Mouse (Mus musculus): ENCODE measurements around the gene Ccdc103. TPM values are rescaled to one million over a fixed set of nuclear protein-coding genes. Genes with fewer than 3 reads are reported as not detected.

Gene Ccdc103
- total RNA-seq, 2 experiments from 2014 or later: 1.7 to 2.7 TPM

Other genes with a start within 250 kb of the Ccdc103 start
- not detected for gene Meioc, start 217.5 kb upstream of the Ccdc103 start, total RNA-seq (2021)
- 10 to 100 TPM; 28.2 to 30.3 TPM for gene Ccdc43, start 183.4 kb upstream of the Ccdc103 start, total RNA-seq (2021)
- gene Adam11, start 119.8 kb upstream of the Ccdc103 start, total RNA-seq (2021): 100 to 1,000 TPM; 118 to 139 TPM
- 1 to 10 TPM; 7.3 to 8.0 TPM for gene Gjc1, start 61.5 kb upstream of the Ccdc103 start, total RNA-seq (2021)
- gene Higd1b, start 45.4 kb upstream of the Ccdc103 start, total RNA-seq (2021): 1 to 10 TPM; 5.1 to 7.2 TPM
- 100 to 1,000 TPM; 108 to 116 TPM for gene Eftud2, start 219 bp upstream of the Ccdc103 start, total RNA-seq (2021)
- gene Fam187a, start 4.0 kb downstream of the Ccdc103 start, total RNA-seq (2021): under 1 TPM in 1 of 2 experiments, not detected in 1; 0.27 TPM
- 100 to 1,000 TPM; 118 to 122 TPM for gene Gfap, start 19.7 kb downstream of the Ccdc103 start, total RNA-seq (2021)
- gene Kif18b, start 43.9 kb downstream of the Ccdc103 start, total RNA-seq (2021): under 1 TPM; 0.28 to 0.41 TPM
- gene C1ql1, start 65.5 kb downstream of the Ccdc103 start, total RNA-seq (2021): 10 to 100 TPM; 16.4 to 17.4 TPM
- 100 to 1,000 TPM; 122 to 124 TPM for gene Nmt1, start 147.0 kb downstream of the Ccdc103 start, total RNA-seq (2021)
- 10 to 100 TPM; 67.7 to 68.1 TPM for gene Dcakd, start 147.1 kb downstream of the Ccdc103 start, total RNA-seq (2021)
- 10 to 100 TPM; 13.3 to 13.8 TPM for gene Plcd3, start 220.5 kb downstream of the Ccdc103 start, total RNA-seq (2021)
- gene Acbd4, start 220.5 kb downstream of the Ccdc103 start, total RNA-seq (2021): 10 to 100 TPM; 68.9 to 70.7 TPM
- gene Hexim1, start 235.0 kb downstream of the Ccdc103 start, total RNA-seq (2021): 10 to 100 TPM; 46.5 to 50.8 TPM